Mouse (Mus musculus): ENCODE data around the gene Pcsk6.

DNA sequence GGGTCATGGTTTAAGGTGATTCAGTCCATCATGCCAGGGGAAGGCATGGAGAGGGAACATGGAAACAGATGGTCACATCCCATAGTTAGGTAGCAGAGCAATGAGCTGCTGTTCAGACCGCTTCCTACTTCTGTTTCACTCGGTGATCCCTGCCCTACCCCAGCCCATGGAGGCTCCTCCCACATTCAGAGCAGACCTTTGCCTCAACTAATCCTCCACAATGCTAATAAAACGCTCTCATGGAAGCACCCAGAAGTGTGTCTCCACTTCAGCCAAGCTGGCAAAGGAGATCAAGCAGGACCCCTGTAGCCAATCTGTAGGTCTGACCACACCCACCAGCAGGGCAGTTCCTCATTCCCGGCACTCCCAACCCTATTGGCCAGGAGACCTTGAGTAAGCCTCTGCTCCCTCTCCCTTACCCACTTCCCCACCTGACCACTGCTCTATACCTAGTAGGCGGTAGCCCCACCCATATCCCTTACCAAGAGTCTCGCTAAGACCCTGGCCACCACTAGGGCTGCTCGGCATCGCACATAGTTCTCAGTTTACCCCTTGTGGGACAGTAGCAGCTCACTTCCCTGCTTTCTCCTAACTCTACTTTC, 47.8 kb upstream of the Pcsk6 start:
- TF ChIP-seq CTCF (IDR thresholded peaks at IDR 0.05; ENCODE audit: borderline replicate concordance, extremely low read depth, insufficient read depth, insufficient read length) (no peak), POLR2A (IDR thresholded peaks at IDR 0.05; ENCODE audit: borderline replicate concordance, extremely low read depth, insufficient read depth, insufficient read length, poor library complexity, severe bottlenecking) (no peak)

Data from brain, embryonic 14.5 days (tissue).